Mouse (Mus musculus): ENCODE measurements around the gene Gm9376.

Gm9376 gene

GRCm38 (mm10) chr14:118266660-118267059, at the start of gene Gm9376:
Gene Gm9376 (plus strand): TSS chr14:118266960.
- no peak for DNase-seq

GRCm38 (mm10) chr14:118220885-118221284, 45.9 kb upstream of the Gm9376 start:
- no peak for DNase-seq

GRCm38 (mm10) chr14:118225061-118225743, 41.6 kb upstream of the Gm9376 start:
- DNase-seq: no peak

- no peak for DNase-seq
Observed at GRCm38 (mm10) chr14:118225911-118226310, 40.8 kb upstream of the Gm9376 start.

- no peak for DNase-seq
Observed at GRCm38 (mm10) chr14:118226471-118227155, 40.1 kb upstream of the Gm9376 start.

GRCm38 (mm10) chr14:118232381-118232970, 34.3 kb upstream of the Gm9376 start:
- no peak for DNase-seq

GRCm38 (mm10) chr14:118233786-118234540, 32.8 kb upstream of the Gm9376 start:
- DNase-seq: no peak

- no peak for DNase-seq
Observed at GRCm38 (mm10) chr14:118234541-118235210, 32.1 kb upstream of the Gm9376 start.

- peak in 1 of 2 experiments; percentile 24 for DNase-seq
Observed at GRCm38 (mm10) chr14:118235361-118235972, 31.3 kb upstream of the Gm9376 start.

- peak in 1 of 2 experiments; percentile 42 for DNase-seq
Observed at GRCm38 (mm10) chr14:118235973-118236885, 30.5 kb upstream of the Gm9376 start.

- peak in 1 of 2 experiments; percentile 37 for DNase-seq
Observed at GRCm38 (mm10) chr14:118236886-118237289, 29.9 kb upstream of the Gm9376 start, which contains the start of gene Sox21. Gene Sox21 (minus strand): TSS chr14:118237030.

- DNase-seq: no peak
Observed at GRCm38 (mm10) chr14:118237786-118238185, 29.0 kb upstream of the Gm9376 start.

GRCm38 (mm10) chr14:118239351-118239750, 27.4 kb upstream of the Gm9376 start:
- DNase-seq: no peak

- DNase-seq: no peak
Observed at GRCm38 (mm10) chr14:118241416-118241815, 25.3 kb upstream of the Gm9376 start.

GRCm38 (mm10) chr14:118253381-118253780, 13.4 kb upstream of the Gm9376 start:
- no peak for DNase-seq

GRCm38 (mm10) chr14:118268849-118269248, 2.1 kb downstream of the Gm9376 start:
- DNase-seq: no peak

- DNase-seq: no peak
Observed at GRCm38 (mm10) chr14:118272594-118273555, 6.1 kb downstream of the Gm9376 start.

- DNase-seq: no peak
Observed at GRCm38 (mm10) chr14:118277704-118278498, 11.1 kb downstream of the Gm9376 start.

GRCm38 (mm10) chr14:118282272-118282671, 15.5 kb downstream of the Gm9376 start:
- DNase-seq: no peak
